Mouse (Mus musculus) adrenal gland, postnatal 36 days (tissue): ENCODE measurements around the gene Foxm1. TPM values are rescaled to one million over a fixed set of nuclear protein-coding genes. Genes with fewer than 3 reads are reported as not detected.
A peak's percentile ranks its signal among the peaks of the same experiment; 100 is the strongest.
"Not testable (repeated sequence)": the region's sequence is repeated elsewhere in the genome, so short reads cannot be mapped to it uniquely, and the experiment has no call there.

Experiments
- DNase-seq, 2 experiments: peaks; one replicate each; pipeline ENCODE4 v3.0.0; 2021; ENCODE audit warnings: mixed read lengths in 1 of 2
- total RNA-seq, 2 experiments: library from RNA; stranded (reverse); gene quantifications; 2 replicates each; pipeline ENCODE4 v1.2.3; 2021

The Foxm1 gene
- total RNA-seq, 2 experiments from 2014 or later = 4.8 to 5.3 TPM

DNA sequence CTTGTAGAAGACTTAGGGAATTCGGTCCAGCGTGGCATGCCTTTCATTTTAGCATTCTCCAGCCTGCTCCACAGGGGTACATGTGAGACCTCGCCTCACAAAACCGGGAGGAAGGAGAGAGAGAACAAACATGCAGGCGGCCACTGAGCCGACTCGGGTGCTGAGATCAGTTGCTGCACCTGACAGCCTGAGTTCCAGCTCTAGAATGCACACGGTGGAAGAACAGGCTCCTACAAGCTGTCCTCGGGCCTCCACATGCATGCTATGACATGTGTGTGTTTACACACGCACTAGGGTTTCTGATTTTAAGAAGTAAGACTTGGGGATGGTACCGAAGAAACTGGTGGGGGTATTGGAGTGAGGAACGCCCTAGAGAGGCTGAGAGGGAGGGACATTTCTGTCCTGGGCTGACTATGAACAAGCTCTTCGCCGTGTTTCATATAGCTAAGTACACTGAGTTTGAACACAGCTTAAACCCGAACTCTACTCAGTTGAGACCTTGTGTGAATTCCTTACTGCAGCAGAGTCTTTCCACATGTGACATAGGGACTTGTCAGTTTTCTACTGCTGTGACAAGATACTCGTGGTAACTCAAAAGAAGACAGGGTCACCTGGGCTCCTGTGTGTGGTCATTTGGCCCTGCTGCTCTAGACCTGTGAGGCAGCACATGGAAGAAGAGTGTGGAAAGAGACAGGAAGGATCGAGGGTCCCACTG lies 13.8 kb downstream of the Foxm1 start:
- DNase-seq = no peak

DNA sequence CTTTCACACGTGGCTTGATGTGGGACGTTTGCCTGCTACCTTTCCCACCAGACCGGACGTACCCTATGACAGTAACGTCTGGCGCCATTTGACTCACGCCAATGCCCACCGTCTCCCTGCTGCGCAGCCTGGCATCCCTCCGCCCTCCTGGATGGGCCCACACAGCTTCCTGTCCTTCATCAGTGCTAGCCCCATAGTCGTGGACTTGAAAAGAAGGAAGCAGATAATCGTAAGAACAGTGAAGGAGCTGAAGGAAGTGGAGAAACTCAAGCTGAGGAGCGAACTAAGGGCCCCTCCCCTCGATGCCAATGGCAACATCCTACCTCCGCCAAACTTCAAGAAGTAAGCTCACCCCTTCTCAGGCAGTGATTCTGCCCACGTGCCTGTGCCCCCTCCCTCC lies 16.9 kb downstream of the Foxm1 start:
- no peak for DNase-seq

DNA sequence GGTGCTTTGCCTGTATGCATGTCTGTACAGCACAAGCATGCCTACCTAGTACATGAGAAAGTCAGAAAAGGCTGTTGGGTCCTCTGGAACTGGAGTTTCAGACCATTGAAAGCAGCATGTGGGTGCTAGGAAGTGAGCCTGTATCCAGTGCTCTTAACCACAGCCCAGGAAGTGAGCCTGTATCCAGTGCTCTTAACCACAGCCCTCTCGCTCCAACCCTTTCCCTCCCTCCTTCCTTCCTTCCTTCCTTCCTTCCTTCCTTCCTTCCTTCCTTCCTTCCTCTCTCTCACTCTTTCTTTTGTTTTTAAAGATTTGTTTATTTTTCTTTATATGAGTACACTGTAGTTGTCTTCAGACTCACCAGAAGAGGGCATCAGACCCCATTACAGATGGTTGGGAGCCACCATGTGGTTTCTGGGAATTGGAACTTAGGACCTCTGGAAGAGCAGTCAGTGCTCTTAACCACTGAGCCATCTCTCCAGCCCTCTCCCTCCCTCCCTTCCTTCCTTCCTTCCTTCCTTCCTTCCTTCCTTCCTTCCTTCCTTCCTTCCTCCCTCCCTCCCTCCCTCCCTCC lies 17.9 kb downstream of the Foxm1 start:
- not testable (repeated sequence) for DNase-seq

DNA sequence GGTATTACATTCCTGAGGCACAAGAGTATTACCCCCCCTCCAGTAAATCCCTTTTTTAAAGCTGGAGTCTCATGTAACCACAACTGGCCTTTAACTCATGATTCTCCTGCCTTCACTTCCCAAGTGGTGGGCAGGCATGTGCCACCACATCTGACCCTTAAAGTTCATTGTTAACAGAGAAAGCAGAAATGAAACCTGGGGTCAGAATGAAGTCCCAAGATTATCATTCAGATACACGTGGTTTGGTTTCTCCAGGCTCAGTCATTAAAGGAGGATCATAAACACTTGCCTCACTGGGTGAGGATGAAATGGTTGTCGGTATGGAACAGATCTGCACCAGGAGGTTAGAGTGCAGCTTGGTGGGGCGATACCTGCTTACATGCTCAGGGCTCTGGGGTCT lies 18.5 kb downstream of the Foxm1 start:
- no peak for DNase-seq

DNA sequence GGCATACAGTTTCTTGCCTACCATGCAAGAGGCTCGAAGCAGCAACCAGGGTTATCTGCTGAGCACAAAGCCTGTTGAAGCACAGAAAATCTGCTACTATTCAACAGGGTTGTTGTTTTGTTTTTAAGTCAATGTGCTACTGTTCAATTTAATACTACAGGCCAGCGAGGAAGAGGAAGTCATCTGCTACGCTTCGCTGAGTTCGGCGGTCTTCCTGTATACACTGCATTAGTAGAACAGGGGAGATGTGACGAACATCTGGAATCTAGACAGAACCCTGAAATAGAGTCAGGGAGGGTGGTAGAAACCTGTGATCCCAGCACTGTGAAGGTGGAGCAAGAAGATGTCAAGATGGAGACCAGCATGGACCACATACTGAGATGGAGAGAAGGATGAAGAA lies 21.0 kb downstream of the Foxm1 start:
- no peak for DNase-seq

DNA sequence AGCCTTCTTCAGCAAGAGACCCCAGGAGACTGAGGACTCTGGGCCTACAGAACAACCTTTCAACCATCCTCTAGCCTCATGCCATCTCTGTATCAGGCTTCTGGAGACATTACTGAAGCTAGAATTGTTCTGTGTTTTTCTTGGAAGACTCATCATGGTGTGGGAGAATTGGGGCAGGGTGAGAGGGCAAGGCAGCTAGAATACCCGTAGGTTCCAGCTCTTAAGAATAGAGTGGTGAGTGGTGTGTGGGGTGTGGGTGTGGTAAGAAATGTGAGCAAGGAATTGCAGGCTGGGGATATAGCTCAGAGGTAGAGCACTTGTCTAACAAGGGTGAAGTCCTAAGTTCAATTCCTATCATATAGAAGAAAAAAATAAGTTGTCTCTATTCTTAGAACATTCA lies 22.3 kb downstream of the Foxm1 start:
- no peak for DNase-seq

DNA sequence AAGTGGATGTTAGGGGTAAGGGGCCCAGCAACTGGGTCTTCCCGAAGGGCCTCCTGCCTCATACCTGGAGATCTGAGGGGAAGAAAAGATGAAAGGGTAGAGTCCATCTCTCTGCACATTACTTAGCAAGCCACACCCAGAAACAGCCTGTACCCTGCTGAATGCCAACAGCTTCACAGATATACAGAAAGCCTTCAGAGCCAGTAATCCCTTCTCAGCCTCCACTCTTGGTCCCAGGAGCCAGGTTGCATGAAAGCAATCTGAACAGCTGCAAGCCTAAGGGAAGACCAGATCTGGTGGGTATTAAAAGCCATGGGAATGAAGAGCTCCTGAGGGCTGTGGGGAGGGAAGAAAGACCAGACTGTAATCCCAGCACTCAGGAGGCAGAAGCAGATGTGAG lies 26.4 kb downstream of the Foxm1 start:
- no peak for DNase-seq

DNA sequence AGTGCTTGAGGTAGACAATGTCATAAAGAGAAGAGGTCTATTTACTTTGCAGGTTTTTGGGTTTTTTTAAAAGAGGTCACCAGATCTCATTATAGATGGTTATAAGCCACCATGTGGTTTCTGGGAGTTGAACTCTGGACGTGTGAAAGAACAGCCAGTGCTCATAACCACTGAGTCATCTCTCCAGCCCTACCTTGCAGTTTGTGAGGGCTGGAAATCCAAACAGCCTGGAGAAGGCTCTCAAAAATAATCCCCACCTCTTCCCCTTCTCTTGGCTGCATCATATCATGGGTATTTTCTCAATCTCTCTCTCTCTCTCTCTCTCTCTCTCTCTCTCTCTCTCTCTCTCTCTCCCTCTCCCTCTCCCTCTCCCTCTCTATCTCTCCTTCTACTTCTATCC lies 27.9 kb downstream of the Foxm1 start:
- no peak for DNase-seq

DNA sequence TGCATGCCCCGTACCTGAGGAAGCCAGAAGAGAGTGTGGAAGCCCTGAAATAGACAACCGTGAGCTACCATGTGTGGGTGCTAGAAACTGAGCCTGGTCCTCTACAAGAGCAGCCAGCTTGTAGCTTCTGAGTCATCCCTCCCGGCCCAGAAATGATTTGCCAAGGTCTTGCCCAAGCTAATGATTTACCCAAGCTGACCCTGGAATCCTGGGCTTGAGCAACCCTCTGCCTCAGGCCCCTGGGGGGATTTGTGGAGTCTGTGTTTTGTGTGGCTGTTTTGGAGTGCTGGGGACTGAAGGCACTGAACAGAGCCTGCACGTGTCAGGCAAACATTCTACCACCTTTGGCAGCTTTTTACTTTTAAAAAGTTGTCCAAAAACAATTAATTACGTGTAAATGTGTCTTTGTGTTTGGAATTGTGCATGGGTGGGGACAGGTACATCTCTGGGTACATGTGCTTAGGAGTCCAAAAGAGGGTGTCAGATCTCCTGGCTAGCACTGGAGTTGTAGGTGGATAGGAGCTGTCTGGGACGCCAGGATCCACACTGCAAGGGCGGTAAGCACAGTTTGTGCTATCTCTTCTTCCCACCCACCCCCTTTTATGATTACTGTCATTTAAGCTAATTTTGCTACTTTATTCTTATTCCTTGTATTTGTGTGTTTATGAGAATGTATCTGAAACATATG lies 35.0 kb downstream of the Foxm1 start:
- DNase-seq = peak; percentile 75 to 77

DNA sequence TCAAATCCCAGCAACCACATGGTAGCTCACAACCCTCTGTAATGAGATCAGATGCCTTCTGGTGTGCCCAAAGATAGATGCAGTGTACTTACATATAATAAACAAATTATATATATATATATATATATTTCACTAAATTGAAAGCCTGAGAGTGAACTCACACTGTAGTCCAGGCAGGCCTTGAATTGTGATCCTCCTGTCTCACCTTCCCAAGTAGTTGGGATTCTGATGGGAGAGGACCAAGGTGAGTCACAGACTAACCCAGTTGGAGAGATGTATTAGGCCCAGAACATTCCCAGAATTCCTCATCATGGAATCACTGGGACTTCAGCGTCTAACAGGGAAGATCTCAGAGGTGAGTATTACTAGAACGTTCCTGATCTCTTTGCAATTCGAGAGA lies 36.2 kb downstream of the Foxm1 start, which contains the start of gene Nrip2:
Nrip2 (plus strand) TSS at position 301 of the 400 bp plus-strand sequence.
- DNase-seq = no peak

DNA sequence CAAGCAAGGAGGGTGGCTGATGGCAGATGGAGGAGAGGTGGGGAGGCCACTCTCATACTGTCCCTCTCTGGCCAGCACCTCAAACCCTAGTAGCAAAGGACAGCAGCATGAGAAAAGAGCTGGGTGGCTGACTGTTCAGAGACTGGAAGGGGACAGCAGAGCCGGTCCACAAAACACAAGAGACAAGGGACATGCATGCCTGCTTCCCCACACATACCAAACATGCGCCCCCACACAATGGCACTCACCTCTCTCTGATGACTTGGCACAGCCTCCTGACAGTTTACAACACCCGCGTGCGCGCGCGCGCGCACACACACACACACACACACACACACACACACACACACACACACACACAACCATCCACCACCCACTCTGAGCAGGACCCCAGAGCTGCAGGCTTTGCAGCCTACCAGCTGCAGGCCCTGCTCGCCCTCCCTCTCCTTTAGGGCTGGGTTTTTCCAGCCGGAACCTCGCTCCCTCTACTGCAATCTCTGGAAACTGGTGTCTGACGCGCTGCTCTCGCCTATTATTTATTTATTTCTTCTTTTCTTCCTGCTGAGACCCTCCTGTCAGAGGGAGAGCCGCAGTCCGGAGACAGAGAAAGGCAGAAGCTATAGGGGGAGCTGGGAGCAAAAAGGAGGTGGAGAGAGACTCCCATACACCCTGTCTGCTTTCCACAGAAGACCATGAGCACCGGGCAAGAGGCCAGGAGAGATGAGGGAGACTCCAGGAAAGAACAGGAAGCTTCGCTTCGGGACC lies 36.8 kb downstream of the Foxm1 start:
- peak; percentile 61 to 64 for DNase-seq

DNA sequence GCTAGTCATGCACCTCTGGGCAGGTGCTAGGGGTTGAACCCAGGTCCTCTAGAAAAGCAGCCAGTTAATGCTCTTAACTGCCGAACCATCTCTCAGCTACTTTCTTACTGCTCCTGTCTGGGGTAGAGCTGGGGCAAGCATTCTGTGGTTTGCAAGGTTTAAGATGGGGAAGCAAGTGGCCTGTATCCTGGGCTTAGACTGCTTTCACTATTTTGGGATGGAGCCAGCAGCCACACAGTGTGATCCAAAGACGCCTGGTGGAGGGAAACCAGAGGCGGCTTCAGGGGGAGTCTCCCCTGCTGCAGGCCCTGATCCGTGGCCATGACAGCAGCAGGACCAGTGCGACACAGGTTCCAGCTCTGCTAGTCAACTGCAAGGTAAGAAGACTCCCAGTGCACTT lies 41.9 kb downstream of the Foxm1 start:
- no peak for DNase-seq

DNA sequence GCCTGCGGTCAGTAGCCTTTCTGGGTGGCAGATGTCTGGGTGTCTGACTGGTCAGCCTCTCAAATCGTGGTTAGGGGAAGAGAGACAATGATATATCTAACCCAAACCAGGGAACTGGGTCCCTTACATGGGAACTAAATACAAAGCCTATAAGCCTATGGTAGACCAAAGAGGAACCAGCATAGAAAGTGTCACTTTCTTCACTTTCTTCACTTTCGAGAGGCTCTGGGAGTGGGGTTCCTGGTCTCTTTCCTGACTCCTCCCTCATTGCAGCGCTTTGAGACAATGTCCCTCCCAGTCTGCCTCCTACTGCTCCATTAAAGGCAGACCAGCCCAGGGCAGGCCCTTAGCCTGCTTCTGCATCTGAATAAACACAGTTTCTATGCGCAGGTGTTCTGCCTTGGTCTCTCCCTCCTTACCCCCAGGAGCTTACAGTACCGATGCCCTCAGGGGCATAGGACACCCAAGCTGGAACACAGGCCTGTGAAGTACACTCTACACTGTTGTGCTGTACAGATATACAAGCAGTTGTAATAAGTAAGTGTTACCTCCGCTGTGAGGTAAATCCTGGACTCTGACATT lies 45.9 kb downstream of the Foxm1 start:
- no peak for DNase-seq

DNA sequence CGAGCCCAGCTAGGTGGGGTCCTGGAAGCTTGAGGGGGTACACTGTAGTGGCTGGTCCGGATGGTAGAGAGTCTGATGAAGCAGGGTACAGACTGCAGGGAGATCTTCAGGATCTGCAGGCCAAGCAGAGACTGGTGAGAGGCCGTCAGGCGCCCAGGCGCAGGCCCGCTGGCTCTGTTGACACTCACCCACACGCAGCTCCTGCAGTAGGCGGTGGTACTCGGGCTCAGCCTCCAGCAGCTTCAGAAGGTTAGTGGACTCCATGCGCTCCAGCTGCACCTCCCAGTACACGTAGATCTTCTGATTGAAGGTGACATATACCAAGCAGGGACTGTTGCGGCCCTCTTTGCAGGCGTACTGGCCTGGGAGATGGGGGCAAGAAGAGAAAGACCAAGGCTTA lies 47.5 kb downstream of the Foxm1 start:
- no peak for DNase-seq

DNA sequence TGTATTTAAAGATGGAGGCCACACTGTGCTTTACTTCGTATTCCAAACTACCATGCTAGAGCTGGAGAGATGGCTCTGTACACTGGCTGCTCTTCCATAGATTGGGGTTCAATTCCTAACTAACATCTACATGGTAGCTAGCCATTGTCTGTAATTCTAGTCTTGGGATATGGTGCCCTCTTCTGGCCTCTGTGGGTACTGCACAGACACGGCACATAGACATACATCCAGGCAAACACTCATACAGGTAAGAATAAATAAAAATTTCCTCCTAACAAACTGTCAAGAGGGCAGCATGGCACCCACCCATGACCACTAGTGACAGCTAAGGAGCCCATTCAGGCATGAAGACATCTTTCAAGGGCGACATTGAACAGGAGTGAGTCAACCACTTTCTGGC lies 48.3 kb downstream of the Foxm1 start:
- DNase-seq = peak; percentile 77 to 78

DNA sequence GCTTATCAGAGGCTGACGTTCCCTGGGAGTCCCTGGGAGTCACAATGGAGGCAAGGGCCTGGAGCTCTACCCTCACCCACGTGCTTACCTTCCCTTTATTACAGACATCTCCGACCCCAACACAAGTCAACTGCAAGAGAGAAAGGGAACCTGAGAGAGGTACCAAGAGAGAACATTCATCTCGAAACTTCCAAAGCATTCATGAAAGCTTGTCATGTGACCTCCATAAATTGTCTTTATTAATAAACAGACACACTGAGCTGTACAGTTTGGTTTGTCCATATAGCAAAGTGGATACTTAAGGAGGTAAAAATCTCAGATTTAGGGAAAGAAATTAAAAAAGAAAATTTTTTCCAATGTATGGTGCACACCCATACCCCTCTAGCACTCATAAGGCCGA lies 53.4 kb downstream of the Foxm1 start:
- DNase-seq = no peak

DNA sequence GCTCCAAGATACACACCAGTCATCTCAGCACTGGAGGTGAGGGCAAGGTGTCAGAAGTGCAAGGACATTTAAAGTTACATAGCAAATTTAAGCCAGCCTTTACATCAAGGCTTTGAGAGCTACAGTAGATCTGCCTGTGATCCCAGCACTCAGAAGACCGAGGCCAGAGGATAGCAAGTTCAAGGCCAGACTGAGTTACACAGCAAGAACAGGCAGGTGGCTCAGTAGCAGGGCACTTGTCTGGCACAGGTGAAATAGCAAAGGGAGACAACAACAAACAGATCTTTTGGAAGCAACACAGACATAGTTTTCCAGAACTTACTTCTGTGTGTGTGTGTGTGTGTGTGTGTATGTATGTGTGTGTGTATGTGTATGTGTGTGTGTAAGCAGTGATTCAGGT lies 55.3 kb downstream of the Foxm1 start:
- no peak for DNase-seq

DNA sequence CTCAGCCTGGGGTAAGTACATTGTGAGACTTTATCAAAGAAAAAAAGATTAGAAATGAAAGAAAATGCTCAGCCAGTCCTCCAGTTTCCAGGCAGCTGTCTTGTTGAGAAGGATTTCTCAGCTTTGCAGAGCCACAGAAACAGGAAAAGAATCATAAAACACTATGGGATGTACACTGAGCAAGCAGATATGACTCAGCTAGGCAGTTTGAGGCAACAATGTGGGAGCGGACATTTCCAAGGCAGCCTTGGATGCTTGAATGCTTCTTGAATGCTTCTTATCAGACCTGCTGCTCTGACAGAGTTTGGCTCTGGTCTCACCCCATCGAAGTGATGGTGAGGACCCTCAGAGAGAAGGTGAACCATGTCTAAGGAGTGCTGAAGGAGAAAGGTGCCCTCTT lies 58.3 kb downstream of the Foxm1 start:
- no peak for DNase-seq

DNA sequence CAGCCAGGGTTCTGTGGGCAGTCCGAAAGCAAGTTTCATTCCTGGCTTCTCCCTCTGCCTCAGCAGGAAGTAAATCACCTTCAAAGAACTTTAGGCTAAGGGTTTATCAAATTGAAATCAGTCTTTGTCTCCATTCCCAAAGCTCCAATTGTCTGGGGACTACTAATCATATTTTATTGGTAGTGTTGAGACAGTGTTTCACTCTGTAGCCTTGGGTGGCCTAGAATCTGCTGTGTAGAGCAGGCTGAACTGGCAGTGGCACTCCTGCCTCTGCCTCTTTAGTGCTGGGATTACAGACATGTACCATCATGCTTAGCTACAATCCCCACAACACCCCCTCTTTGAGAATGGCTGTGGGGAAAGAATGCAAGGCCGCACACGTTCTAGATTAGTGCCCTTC lies 58.7 kb downstream of the Foxm1 start:
- DNase-seq = no peak

DNA sequence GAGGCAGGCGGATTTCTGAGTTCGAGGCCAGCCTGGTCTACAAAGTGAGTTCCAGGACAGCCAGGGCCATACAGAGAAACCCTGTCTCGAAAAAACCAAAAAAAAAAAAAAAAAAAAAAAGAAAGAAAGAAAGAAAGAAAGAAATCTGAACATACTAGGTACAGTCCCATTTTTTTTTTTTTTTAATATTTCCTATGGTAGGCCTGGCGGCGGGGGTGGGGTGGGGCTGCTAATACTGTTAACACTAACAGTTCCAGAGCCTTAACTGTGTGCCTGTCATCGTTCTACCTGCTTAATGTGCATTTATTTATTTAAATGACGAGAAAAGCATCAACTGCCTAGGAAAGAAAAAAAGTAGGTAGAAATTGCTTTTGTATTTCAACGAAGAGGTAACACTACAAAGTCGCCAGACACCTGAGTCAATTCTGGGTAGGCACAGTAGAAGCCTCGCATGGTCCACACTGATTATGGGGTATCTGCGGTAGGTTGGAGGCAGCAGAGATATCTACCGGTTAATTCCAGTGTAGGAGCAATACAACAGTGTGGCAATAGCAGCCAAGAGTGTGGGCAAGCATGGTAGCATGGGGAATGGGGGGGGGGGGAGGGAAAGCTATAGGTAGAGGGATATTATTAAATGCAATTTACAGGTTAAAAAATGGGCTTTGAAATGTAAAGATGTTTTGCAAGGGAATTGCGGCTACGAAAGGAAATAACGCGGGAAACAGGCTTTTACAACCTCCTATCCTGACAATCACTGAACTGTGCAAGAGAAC lies 60.9 kb downstream of the Foxm1 start:
- DNase-seq = no peak

DNA sequence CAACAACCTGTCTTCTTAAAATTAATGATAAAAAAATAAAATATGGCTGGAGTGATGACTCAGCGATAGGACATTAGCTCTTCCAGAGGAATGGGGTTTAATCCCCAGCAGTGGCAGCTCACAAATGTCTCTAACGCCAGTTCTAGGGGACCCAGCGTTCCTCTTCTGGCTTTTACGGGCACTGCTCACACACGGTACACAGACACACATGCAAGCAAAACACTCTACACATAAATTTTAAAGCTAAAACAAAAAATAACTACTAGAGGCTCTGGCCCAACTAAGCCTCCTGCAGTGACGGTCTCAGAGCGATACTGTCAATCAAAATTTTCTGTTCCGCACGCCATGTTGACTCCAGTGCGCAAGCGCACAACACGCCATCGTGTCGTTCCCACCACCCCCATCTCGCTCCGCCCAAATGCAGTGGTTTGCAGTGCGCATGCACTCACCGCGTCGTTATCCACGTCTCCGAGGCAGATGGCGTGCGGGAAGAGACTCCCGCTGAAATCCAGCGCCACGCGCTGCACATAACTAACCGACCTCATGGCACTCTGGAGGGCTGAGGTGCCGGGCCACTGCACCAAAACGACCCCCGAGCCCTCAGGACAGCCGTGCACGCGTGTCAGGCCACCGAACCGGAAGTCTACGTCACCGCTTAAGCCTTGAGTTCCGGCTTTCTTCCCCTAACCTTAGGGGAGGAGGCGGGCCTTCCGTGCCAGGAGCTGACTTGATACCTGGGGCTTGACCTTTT lies 61.7 kb downstream of the Foxm1 start, which contains the start of gene Itfg2:
Itfg2 (minus strand) TSS at position 663 of the 751 bp plus-strand sequence.
- peak; percentile 95 to 96 for DNase-seq
